Mouse (Mus musculus): ENCODE measurements around the gene Ppp1r1c.

Ppp1r1c gene

DNA sequence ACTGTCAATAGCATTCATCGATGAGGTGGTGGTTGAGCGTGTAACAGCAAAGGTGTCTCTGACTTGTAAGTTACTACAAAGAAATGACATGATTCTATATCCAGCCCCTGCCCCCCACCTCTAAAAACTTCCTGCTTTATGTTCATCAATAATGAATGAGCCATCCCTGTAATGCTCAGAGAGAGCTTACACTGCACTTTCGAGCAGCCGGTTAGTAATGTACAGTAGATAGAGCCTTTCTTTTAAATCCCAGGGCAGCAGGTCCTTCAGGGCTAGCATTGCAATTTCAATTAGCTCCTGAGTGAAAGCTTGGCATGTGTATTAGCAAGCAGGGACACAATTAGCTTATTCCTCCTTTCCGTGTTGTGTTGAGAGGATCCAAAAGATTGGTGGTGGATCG is at the start of gene Ppp1r1c:
Gene Ppp1r1c, plus strand, starts transcription at position 206 of the 400 bp plus-strand sequence.
- DNase-seq (ENCODE audit: low spot score), result no peak

DNA sequence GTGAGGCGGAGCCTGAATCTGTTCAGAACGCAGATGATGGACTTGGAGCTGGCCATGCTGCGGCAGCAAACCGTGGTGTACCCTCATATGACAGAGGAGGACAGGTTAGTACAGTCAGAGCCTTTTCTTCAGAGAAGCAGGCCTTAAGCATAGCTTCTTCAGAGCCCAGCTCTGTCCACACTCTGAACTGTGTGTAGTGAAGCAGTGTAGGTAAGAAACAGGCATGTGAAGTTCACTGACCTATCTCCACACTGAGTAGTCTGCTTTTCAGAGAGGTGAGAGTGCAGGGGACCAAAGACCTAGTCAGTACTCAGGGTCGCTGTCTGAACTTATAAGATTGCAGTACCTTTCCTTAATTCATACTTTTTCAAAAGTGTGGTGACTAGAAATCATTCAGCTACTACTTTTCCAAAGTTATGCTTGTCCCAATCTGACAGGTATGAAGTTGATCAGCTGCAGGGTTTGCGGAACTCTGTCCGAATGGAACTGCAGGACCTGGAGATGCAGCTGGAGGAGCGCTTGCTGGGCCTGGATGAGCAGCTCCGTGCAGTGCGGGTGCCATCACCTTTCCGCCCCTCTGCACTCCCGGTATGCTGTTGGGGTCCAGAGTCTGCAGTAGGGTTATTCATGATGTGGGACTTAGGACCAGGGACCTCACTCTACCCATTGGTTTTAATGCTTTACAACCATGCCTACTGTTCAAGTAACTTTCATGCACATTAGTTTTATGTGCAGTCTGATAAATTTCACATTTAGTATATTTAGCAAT is 47.0 kb upstream of the Ppp1r1c start:
- no peak for DNase-seq (ENCODE audit: low spot score)

DNA sequence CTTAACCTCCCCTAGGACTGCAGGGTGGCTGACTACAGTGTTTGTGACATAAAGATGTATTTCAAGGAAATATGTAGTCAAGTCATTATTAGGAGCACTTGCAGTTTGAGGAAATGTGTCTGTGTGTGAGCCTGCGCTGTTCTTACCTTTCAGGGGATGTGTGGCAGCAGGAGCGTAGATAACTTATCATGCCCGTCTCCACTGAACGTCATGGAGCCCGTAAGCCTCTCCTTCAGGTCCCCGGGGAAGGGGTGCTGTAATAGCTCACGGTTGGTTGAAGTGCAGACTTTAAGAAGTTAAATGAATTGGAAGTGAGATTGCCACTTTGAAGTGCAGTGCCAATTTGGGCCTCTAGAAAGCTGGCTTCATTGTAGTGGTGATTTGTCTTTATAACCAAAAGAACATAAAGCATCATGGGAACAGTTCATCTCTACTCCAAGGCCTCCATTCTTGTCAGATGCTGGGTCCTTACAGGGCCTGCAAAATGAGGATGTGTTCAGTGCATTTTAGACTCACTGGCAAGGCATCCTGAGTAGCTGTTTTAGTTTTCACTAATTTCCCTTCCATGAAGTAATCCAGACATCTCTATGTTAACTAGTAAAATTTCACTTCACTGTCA is 46.0 kb upstream of the Ppp1r1c start:
- no peak for DNase-seq (ENCODE audit: low spot score)

DNA sequence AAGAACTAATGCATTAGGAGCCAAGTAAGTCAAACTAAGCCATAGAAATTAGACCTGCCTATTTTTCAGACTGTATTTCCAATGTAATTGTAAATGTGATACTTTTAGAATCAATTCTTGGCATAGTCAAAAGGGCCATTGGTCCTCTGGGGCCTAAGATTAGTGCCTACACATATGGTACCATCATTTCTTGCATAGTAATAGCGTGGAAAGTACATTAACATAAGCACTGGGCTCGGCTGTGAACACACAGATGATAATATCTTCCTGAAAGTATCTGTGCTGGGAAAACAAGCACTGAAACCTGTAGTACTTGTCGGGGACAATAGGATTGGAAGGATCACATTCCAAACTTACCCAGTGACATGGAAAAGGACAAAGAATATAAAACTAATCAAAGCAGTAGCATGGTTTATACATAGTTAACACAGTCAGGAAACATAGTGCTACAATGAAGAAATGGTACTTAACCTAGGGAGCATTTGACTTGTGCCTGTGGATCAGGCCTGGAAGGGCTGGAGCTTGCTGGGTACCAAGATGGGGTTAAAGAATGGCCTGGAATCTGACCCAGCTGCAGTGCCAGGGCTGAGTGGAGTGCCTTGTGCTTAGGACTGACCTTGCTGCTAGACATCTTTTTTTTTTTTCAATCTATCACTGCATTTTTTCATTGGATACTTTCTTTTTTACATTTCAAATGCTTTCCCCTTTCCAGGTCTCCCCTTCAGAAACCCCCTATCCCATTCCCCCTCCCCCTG is 42.9 kb upstream of the Ppp1r1c start:
- DNase-seq (ENCODE audit: low spot score), result no peak

DNA sequence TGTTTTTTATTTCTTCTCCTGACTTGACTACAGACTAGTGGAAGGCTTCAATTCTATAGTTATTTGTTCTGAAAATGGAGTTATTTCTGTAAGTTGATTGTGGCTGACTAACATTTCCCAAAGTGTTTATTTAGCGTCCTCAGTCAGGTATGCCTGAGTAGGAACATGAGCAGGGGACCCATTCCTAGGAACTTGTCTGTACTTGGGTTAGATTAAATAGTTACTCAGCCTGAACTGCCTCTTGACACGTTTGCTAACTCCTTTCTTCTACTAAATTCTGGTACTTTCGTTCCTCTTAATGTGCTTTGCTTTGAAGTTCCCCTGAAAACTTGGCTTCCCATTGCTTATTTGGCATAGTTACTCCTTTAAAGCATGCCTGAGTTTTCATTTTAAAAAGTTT is 42.1 kb upstream of the Ppp1r1c start:
- no peak for DNase-seq (ENCODE audit: low spot score)

DNA sequence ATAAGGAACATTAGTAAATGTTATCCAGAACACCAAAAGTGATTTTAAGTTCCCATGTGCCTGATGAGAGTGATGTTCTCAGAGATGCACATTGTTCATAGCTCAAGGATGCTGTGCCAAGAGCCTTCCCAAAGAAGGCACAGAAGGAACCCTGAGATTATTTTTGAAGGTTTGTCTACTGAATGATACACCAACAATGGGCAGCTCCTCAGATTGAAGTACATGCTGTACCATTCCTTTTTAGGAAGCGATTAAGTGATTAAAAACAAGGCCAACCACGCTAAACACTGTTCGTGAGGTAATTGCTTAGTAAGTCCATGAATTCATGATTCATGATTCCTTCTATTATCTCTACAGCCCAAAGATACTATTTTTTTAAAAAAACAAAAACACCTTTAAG is 32.3 kb upstream of the Ppp1r1c start:
- DNase-seq (ENCODE audit: low spot score), result no peak

DNA sequence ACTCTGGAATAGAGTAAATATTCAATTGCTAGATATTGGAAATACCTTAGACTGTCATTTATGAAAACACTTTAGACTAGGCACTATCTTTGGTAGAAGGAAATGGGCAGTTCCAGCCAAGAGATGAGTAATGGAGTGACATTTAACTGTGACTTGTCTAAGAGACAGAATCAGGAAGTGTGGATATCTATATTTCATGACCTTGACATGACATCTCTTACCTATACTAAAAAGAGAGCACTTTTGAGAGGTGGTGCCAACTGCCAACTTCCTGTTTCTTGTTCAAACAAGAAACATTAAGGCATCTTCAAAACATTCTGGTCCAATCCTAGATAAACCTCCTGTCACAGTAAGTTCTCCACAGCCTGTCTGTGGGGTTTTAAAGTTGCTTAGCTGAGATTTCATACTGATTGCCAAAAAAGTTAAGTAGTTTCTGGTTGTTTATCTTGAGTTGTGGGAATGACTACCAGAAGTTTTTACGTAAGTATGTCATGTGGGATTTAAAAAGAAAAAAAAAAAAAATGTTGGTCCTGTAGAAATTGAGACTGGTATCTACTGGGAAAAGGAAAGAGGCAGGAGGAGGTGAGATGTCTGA is 29.8 kb upstream of the Ppp1r1c start:
- no peak for DNase-seq (ENCODE audit: low spot score)

DNA sequence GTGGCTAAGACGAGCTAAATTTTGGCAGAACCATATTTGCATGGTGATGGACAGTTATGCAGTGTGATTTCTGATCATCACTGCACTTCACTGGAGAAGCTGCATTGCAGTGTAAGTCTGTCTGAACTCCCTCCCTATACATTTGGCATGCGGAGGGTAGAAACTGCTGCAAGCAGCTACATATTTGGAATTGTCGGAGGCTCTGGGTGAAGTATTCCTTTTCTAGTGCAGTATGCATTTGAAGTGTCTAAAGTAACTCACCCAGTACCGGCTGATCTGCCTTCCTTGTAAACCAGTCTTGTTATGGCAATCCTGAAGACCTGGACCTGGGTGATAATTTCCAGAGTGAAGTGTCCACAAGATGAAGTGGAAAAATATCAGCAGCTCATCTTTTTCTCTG is 25.9 kb upstream of the Ppp1r1c start:
- DNase-seq (ENCODE audit: low spot score), result no peak

DNA sequence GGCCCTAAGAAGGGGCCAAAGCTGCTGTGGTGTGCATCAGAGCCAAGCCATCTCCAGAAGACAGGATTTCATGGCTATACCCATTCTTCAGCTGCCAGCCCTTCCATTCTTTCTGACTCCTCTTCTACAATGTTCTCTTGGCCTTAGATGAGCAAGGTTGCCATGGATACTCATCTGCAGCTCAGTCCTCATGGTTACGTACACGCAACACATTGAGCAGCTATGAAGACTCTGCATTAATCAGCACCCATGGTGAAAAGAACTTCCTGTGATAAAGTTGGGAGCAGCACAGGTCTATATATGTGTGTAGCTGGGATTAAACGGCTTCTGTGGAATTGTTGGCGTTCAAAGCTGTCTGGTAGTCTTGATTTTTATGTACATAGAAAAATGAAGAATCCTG is 24.3 kb upstream of the Ppp1r1c start:
- no peak for DNase-seq (ENCODE audit: low spot score)

DNA sequence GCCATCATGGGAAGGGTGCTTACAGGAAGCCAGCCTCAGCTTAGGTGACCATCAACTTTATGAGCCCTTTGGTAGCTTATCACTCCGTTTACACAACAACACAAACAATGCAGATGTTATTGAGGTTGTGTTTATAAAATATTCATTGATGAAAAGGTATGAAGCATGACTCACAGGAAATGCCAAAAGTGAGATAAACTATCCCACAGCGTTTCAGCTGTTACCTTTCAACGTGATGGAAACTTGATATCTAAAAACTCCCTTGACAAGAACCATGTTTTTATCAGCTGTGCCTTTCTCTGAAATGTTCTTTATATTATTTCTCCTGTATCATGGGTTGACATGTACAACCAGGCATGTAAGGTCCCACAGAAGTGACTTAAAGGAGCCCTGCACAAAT is 16.7 kb upstream of the Ppp1r1c start:
- DNase-seq (ENCODE audit: low spot score), result no peak

DNA sequence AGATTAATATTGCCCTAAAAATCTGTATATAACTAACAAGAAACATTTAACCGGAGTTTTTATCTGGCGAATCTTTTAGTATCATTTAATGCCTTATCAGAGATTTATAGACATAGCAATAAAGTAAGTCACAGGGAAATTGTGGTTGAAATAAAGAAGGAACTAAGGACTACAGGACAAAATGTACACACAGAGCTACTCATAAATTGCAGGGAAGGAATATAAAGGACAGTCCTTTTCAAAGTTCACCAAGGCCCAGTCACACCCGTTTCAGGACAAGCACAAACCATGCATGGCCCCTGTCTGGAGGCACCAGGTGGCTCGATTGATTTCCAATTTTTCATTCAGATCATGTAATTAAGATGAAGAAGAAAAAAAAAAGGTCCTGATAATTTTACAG is 12.4 kb upstream of the Ppp1r1c start:
- DNase-seq (ENCODE audit: low spot score), result no peak

DNA sequence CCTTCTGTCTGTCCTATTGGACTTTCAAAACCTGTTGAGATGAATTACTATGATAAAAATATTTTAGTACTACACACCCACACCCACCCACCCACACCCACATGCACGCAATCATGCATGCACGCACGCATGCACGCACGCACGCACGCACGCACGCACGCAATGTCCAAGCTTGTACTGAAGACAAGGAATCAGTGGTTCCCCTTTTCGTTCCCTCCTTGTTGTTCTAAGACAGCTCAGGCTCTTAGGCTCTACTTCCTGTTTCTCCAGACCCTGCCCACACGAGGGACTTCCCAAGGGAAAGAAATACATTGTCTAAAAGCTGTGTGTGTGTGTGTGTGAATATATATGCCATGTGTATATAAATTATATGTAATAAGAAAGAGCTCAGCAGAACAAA is 11.6 kb upstream of the Ppp1r1c start:
- no peak for DNase-seq (ENCODE audit: low spot score)

DNA sequence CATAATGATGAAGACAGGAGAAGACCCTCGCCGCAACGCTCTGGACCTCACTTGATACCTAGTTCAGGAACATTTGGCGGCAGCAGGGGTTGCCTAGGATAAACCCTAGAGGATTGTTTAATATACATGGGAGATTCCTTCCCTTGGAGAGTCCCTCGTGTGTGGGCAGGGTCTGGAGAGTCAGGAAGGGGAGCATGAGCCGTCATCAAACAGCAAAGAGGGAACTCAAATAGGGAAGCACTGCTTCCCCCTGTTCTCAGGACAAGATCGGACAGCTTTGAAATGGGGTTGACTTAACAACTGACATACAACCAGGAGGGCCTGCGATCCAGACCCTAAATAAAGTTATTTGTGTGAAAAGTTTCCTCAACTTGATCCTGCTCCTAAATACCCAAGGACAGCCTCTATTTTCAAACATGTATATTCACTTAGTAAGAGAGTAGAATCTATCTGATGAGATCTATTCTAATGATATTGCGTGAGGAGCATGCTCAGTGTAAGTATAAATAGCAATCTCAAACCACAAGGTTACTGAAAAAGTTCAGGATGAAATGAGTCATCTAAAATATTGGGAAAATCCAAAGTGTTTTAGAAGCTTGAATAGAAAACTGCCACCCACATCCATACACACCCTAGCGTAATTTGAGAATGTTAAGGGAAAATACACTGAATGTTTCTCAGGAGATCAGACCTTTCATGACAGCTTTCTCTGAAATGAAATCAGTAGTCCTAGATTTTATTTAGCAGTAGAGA is 10.9 kb upstream of the Ppp1r1c start:
- no peak for DNase-seq (ENCODE audit: low spot score)

DNA sequence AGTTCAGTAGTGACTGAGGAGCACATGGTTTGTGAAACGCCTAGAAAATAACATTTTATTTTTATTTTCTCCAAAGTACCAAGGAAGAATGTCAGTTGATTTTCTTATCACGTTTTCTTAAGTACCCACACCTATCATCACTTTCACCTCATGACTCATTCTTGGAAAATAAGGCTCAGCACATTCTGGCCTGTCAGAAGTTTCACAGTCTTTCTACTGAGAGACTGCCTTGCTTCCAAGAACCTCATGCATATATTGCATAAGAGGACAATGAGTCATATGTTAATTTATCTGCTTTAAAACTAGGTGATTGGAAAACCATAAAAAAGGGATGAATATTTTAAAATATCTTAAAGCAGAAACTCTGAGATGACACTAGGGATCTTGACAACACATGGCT is 9.4 kb upstream of the Ppp1r1c start:
- DNase-seq (ENCODE audit: low spot score), result no peak

DNA sequence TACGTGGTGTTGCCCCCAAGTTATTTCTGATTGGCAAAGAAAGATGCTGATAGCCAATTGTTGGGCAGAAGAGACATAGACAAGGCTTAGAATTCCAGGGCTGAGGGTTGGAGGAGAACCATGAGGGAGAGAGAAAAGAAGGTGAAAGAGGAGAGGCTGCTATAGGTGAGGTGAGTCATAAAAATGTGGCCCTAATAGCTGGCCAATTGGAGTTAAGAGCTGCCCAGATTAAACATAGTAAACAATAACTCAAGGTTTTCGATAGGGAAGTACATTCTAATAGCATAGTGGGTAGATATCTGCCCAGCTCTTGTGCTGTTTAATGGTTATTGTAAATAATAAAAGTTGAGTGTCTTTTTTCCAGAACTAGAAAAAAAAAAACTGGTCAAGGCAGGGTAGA is 2.8 kb upstream of the Ppp1r1c start:
- no peak for DNase-seq (ENCODE audit: low spot score)

DNA sequence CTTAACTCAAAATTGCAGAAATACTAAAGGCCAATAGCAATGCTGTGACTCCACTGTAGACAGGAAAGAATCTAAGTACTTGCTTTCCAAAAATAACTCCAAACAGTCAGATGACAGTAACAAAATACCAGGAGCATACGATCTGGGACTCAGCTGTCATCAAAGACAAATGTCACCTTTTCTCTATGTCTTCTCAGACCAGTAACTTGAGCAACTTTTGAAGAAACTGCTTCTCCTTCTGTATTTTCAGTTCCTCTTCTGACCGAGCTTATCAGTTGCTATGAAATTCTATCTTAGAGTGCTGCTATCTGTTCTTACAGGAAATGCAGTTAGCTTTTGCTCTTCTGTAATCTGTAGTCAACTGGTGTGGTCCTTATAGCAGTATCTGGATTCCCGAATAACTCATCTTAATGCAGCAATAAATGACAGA is 6.1 kb downstream of the Ppp1r1c start:
- no peak for DNase-seq (ENCODE audit: low spot score)

DNA sequence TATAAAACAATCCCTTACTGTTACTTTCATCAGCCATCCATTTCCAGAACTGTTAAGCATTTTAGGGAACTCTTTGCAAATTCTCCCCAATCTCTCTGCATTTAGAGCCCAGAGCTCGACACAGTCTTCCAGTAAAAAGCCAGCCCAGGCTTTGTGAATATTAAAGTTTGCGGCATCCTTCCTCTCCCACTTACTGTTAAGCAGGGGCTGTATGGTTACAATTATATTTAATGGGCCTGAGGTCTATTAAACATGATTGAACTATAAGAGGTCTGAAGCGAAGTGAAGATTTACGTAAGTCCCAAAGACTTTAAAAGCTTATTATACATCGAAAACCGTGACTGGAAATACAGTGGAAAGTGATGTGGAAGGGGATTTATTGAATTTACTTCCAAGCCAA is 7.2 kb downstream of the Ppp1r1c start:
- DNase-seq (ENCODE audit: low spot score), result no peak

DNA sequence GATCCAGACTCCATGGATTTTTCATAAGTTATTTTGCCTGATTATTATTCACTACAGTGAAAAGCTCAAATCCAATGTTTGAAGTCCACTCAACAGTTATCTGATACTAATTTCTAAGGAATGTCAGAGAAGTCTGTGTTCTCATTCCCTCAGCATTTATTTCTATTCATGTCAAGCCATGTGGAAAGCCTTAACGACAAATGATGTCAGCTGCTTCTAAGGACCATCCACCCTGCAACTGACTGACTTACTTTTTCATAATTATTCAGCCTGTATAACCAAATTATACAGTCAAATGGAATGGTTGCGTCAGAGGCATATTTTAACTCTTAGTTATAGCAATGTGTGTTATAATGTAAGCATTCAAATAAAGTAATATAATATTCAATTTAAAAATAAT is 8.3 kb downstream of the Ppp1r1c start:
- DNase-seq (ENCODE audit: low spot score), result no peak

DNA sequence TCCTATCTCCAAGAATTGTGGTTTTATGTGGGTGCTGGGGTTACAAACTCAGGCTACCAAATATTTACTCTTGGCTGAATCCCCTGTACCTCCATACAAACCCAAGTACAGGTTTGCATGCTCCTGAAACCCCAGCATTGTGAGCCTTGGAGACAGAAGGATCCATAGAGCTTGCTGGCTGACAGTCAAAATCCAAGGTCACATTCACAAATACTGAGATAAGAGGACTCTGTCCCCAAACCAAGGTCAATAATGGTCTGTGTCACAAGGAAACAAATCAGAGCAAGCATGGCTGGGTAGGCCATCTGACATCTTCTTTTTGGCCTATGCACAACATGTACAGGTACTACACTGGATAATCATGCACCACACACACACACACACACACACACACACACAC is 10.3 kb downstream of the Ppp1r1c start:
- no peak for DNase-seq (ENCODE audit: low spot score)

DNA sequence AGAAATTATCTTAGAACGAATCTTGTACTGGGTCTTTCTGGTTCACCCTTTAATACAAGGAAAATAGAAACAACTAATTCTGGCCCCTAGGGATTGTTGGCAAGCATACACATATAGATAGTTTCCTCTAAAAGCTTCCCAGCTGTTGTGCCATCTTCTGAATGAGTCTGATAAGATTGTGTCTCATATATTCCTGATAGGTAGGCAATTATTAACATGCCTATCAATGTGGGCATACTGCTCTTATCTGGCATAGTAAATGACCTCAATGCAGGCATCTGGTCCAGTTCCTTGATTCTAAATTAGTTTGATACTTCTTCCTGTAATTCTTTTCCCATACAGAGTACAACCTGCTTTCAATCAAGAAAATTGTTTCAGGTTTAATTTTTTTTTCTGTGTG is 14.8 kb downstream of the Ppp1r1c start:
- no peak for DNase-seq (ENCODE audit: low spot score)

DNA sequence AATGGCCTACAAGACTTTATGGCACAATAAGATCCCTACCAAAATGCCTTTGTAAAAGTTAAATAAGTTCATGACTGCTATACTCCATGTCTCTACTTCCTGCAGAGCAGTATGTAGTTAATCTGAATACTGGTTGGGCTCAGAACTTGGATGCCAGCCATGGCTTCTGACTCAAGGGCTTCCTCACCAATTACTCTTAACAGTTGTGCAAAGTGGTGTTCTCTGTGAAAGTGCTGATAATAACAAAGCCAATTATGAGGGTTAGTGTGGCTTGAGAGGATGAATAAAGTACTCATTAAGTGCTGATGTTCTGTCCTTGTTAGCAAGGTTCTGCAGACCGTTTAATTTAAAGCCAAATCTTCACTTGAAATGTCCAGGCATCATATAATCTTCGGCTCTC is 31.4 kb downstream of the Ppp1r1c start:
- DNase-seq (ENCODE audit: low spot score), result no peak

DNA sequence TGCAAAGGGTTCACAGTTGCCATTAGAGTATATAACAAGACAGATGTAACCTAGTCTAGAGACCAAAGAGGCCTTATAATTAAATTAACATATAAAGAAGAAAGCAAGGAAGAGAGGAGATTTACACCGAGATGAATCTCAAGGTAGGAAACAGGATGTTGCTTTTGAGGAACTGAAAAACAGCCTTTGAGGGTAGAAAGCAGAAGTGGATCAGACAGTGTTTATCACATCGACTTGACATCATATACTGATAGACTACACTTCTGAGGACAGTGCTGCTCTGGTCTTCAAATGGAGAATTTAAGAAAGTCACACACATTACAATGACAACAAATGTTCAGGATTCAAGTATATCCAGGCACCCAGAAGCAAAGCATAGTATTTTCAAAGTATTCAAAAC is 34.4 kb downstream of the Ppp1r1c start:
- no peak for DNase-seq (ENCODE audit: low spot score)

All from spleen, adult 12 weeks (tissue).